8 mouse cellular contexts compared by ENCODE assay signal in genomic region chr9:106453271-106454070, GRCm38 (mm10). TPM values are rescaled to one million over a fixed set of nuclear protein-coding genes. Genes with fewer than 3 reads are reported as not detected.
DNase-seq lines count a peak whose midpoint lies in the region; ATAC-seq and TF ChIP-seq lines count a peak whose summit lies in the region.

Gene Pcbp4 (plus strand): TSS chr9:106453291.

- H3K9me3 ChIP-seq in forebrain, embryonic 13.5 days (replicated peaks), result no peaks in the 10 kb centered on the region
- no peaks in the 10 kb centered on the region for H3K9me3 ChIP-seq in lung, embryonic 14.5 days (ENCODE audit: low read depth, low read length)

- no peak for TF ChIP-seq POLR2A in bone marrow macrophage, adult 2 months (IDR thresholded peaks at IDR 0.05; ENCODE audit: borderline replicate concordance, low read depth, low read length)
- no peak for TF ChIP-seq POLR2A in olfactory bulb, adult 2 months (IDR thresholded peaks at IDR 0.05; ENCODE audit: insufficient read depth, low read depth, low read length)

- no peaks in the 10 kb centered on the region for H3K27me3 ChIP-seq in forebrain, embryonic 13.5 days
- no peaks in the 10 kb centered on the region for H3K27me3 ChIP-seq in lung, embryonic 14.5 days (ENCODE audit: insufficient read depth, low read length)

- no peak for TF ChIP-seq CTCF in bone marrow macrophage, adult 2 months (IDR thresholded peaks at IDR 0.05; ENCODE audit: low read depth, low read length)
- no peak for TF ChIP-seq CTCF in lung, embryonic 14.5 days (IDR thresholded peaks at IDR 0.05; ENCODE audit: low read depth)
- no peak for TF ChIP-seq CTCF in olfactory bulb, adult 2 months (IDR thresholded peaks at IDR 0.05; ENCODE audit: insufficient read depth, low read depth, low read length)

- peak; percentile 82 for ATAC-seq in forebrain, embryonic 13.5 days
- ATAC-seq in lung, embryonic 14.5 days (ENCODE audit: insufficient read depth), result peak; percentile 65

- H3K9ac ChIP-seq in forebrain, embryonic 13.5 days, result peak within 1 kb of the TSS; percentile 97
- peak within 1 kb of the TSS; percentile 73 for H3K9ac ChIP-seq in lung, embryonic 14.5 days

- H3K36me3 ChIP-seq in forebrain, embryonic 13.5 days (ENCODE audit: poor library complexity, severe bottlenecking), result peaks cover 22% of the 10 kb centered on the region
- no peaks in the 10 kb centered on the region for H3K36me3 ChIP-seq in lung, embryonic 14.5 days (ENCODE audit: insufficient read depth)

- H3K4me3 ChIP-seq in bone marrow macrophage, adult 2 months (ENCODE audit: insufficient read depth, low read length), result peak within 1 kb of the TSS; percentile 63
- H3K4me3 ChIP-seq in forebrain, embryonic 13.5 days, result peak within 1 kb of the TSS; percentile 81
- peak within 1 kb of the TSS; percentile 69 for H3K4me3 ChIP-seq in lung, embryonic 14.5 days (ENCODE audit: low read depth, low read length)
- peak within 1 kb of the TSS; percentile 57 for H3K4me3 ChIP-seq in olfactory bulb, adult 2 months (ENCODE audit: insufficient read depth, low read depth, low read length)

- H3K4me2 ChIP-seq in forebrain, embryonic 13.5 days, result peak within 1 kb of the TSS; percentile 98
- peak within 1 kb of the TSS; percentile 97 for H3K4me2 ChIP-seq in lung, embryonic 14.5 days

- H3K27ac ChIP-seq in bone marrow macrophage, adult 2 months (ENCODE audit: insufficient read depth, low read depth, low read length), result no peak within 1 kb of the TSS
- H3K27ac ChIP-seq in forebrain, embryonic 13.5 days, result peak within 1 kb of the TSS; percentile 96
- H3K27ac ChIP-seq in lung, embryonic 14.5 days (ENCODE audit: low read depth), result peak within 1 kb of the TSS; percentile 92
- H3K27ac ChIP-seq in olfactory bulb, adult 2 months (ENCODE audit: insufficient read depth, low read depth, low read length), result no peak within 1 kb of the TSS; the same call in 1 of the 2 replicates

- no peaks in the 10 kb centered on the region for H3K4me1 ChIP-seq in bone marrow macrophage, adult 2 months (ENCODE audit: control insufficient read depth, insufficient read depth, low read length)
- peaks cover 77% of the 10 kb centered on the region for H3K4me1 ChIP-seq in forebrain, embryonic 13.5 days
- peaks cover 50% of the 10 kb centered on the region for H3K4me1 ChIP-seq in lung, embryonic 14.5 days (ENCODE audit: insufficient read depth)
- peaks cover 40% of the 10 kb centered on the region for H3K4me1 ChIP-seq in olfactory bulb, adult 2 months (ENCODE audit: control insufficient read depth, insufficient read depth, low read length)

- peak in 1 of 2 experiments; percentile 56 for DNase-seq in frontal cortex, adult 2 months (ENCODE audit: extremely low spot score in 1 of 2, low spot score in 1 of 2)
- DNase-seq in frontal cortex, postnatal 14 days (ENCODE audit: low spot score in 2 of 2), result no peak
- DNase-seq in heart, postnatal 4 days, result peak; percentile 76
- DNase-seq in layer of hippocampus, adult 18-20 months (ENCODE audit: low spot score in 2 of 2), result peak in 1 of 2 experiments; percentile 66
- DNase-seq in lung, embryonic 14.5 days, result peak; percentile 84

- WGBS in forebrain, embryonic 13.5 days, result 2% methylated on average over 44 of the region's 74 CpGs
- under 1% methylated on average over 57 of the region's 74 CpGs for WGBS in lung, embryonic 14.5 days
- WGBS in olfactory bulb, adult 2 months, result under 1% methylated on average over 51 of the region's 74 CpGs

RNA-seq across cellular contexts. Expression of gene Pcbp4, which starts in this region (rescaled TPM):
- polyA plus RNA-seq in frontal cortex, adult 2 months (2012; rRNA removed), result 220 and 253 TPM in 2 replicates
- polyA plus RNA-seq in bone marrow macrophage, adult 2 months (2012; ENCODE audit: insufficient read depth, insufficient read length, missing spikeins), result 17.8 and 19.5 TPM in 2 replicates
- 243 and 274 TPM in 2 replicates for polyA plus RNA-seq in forebrain, embryonic 13.5 days (2015; fragmentation: Nextera tagmentation; extraction: Ambion mirVana)
- total RNA-seq in heart, postnatal 4 days (2021), result 100 to 1,000 TPM in 1 of 2 experiments, 10 to 100 TPM in 1; 96.8 to 101 TPM
- 100 to 1,000 TPM; 186 to 198 TPM for total RNA-seq in layer of hippocampus, adult 18-20 months (2021)
- 95.9 and 109 TPM in 2 replicates for polyA plus RNA-seq in lung, embryonic 14.5 days (2014; fragmentation: Nextera tagmentation; extraction: Ambion mirVana)
- not detected in 2 replicates for polyA plus RNA-seq in olfactory bulb, adult 2 months (2012; ENCODE audit: insufficient read depth, insufficient read length, low replicate concordance, missing spikeins)

Comparison
In these comparisons a context has a peak if more than half of its experiments do, and no peak if none do; other contexts are left out.
1. RNA of gene Pcbp4 (polyA plus RNA-seq): 243 to 274 TPM in forebrain, embryonic 13.5 days, 220 to 253 TPM in frontal cortex, adult 2 months, 95.9 to 109 TPM in lung, embryonic 14.5 days and 17.8 to 19.5 TPM in bone marrow macrophage, adult 2 months; not detected in olfactory bulb, adult 2 months; every median in the first group is over 10 times any median in the second.
2. DNase-seq: peak in heart, postnatal 4 days (single experiment) and lung, embryonic 14.5 days (single experiment); none in frontal cortex, postnatal 14 days (0 of 2).
3. H3K27ac ChIP-seq: peak in forebrain, embryonic 13.5 days (single experiment) and lung, embryonic 14.5 days (single experiment); none in bone marrow macrophage, adult 2 months (single experiment) and olfactory bulb, adult 2 months (single experiment).
4. Peak in every context shown above with its lines, with median percentiles within 50 percentile points of each other: H3K4me3 ChIP-seq.